Mouse (Mus musculus): ENCODE data around the gene Ntn4.

The Ntn4 gene

DNA sequence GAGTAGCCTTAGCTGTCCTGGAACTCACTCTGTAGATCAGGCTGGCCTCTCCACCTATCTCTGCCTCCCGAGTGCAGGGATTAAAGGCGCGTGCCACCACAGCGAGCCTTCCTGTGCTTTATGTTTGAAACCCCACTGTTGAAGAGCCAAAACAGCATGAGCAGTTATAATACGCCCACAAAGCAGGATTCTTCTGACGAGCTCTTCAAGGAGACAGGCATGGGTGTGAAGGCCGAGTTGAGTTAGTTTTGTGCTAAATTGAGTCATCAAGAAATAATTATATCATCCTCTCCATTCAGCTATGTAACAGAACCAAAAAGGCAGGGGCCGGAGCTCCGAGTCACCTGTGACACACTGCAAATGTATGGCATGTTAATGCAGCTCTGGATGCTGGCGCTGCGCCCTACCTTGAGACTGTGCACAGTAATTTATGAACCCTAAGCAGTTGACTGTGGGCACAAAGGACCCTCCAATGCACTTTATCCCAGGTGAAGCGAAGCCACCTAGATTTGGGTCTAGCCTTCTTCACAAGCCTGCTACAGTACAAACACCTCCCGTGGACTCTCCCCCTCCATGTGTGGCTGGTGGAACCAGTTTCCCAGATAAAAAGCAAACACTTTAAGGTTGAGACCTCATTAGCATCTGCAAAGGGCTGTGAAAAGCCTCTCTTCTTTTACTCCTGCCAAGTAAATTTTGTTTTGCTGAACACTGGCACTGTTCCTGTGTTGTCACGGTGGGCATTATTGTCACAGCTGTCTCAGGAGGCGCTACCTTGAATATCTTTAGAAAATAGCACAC lies 142.9 kb downstream of the Ntn4 start:
- in situ Hi-C loops (cut with MseI, MboI): no loop called here
